8 mouse cellular contexts compared by ENCODE assay signal in genomic region chr2:132284492-132285139, GRCm38 (mm10). TPM values are rescaled to one million over a fixed set of nuclear protein-coding genes. Genes with fewer than 3 reads are reported as not detected.
DNase-seq lines count a peak whose midpoint lies in the region; ATAC-seq and TF ChIP-seq lines count a peak whose summit lies in the region.

No protein-coding gene starts in this region.

- peaks cover 40% of the 10 kb centered on the region for H3K4me1 ChIP-seq in forebrain, embryonic 10.5 days
- peaks cover 21% of the 10 kb centered on the region for H3K4me1 ChIP-seq in forebrain, embryonic 14.5 days (ENCODE audit: control insufficient read depth, insufficient read depth, low read length)
- peaks cover 40% of the 10 kb centered on the region for H3K4me1 ChIP-seq in embryonic facial prominence, embryonic 10.5 days
- peaks cover 30% of the 10 kb centered on the region for H3K4me1 ChIP-seq in limb, embryonic 10.5 days
- peaks cover 16% of the 10 kb centered on the region; the same call in 1 of the 2 replicates for H3K4me1 ChIP-seq in small intestine, adult 2 months (ENCODE audit: control insufficient read depth, insufficient read depth, insufficient read length, low read length)

- H3K4me2 ChIP-seq in forebrain, embryonic 14.5 days (ENCODE audit: low read length), result no peak overlapping the region

- H3K4me3 ChIP-seq in forebrain, embryonic 10.5 days, result no peak overlapping the region
- no peak overlapping the region for H3K4me3 ChIP-seq in forebrain, embryonic 14.5 days (ENCODE audit: low read depth, low read length)
- H3K4me3 ChIP-seq in embryonic facial prominence, embryonic 10.5 days, result no peak overlapping the region
- no peak overlapping the region for H3K4me3 ChIP-seq in limb, embryonic 10.5 days
- H3K4me3 ChIP-seq in small intestine, adult 2 months (ENCODE audit: low read depth, low read length), result no peak overlapping the region

- intact Hi-C loops in heart, postnatal 25 days (cut with DNase I), result no loop called here

- peaks cover 36% of the 10 kb centered on the region for H3K36me3 ChIP-seq in forebrain, embryonic 10.5 days (replicated peaks)
- H3K36me3 ChIP-seq in forebrain, embryonic 14.5 days (ENCODE audit: control insufficient read depth, insufficient read depth, low read length), result no peaks in the 10 kb centered on the region
- H3K36me3 ChIP-seq in embryonic facial prominence, embryonic 10.5 days (replicated peaks), result peaks cover 17% of the 10 kb centered on the region
- peaks cover 11% of the 10 kb centered on the region; the same call in 1 of the 2 replicates for H3K36me3 ChIP-seq in limb, embryonic 10.5 days
- H3K36me3 ChIP-seq in small intestine, adult 2 months (ENCODE audit: control insufficient read depth, insufficient read depth, low read length), result peaks cover 1% of the 10 kb centered on the region; the same call in 1 of the 2 replicates

- no peak for TF ChIP-seq POLR2A in small intestine, adult 2 months (IDR thresholded peaks at IDR 0.05; ENCODE audit: low read depth, low read length)

- H3K9ac ChIP-seq in forebrain, embryonic 14.5 days (ENCODE audit: low read length), result no peak overlapping the region

- H3K9me3 ChIP-seq in forebrain, embryonic 10.5 days, result no peaks in the 10 kb centered on the region; the same call in 1 of the 2 replicates
- H3K9me3 ChIP-seq in forebrain, embryonic 14.5 days (replicated peaks; ENCODE audit: control insufficient read depth, low read length), result no peaks in the 10 kb centered on the region
- no peaks in the 10 kb centered on the region for H3K9me3 ChIP-seq in embryonic facial prominence, embryonic 10.5 days
- no peaks in the 10 kb centered on the region for H3K9me3 ChIP-seq in limb, embryonic 10.5 days (replicated peaks)

- no peak for ATAC-seq in forebrain, embryonic 14.5 days

- H3K27me3 ChIP-seq in forebrain, embryonic 10.5 days (ENCODE audit: poor library complexity, severe bottlenecking), result no peaks in the 10 kb centered on the region
- H3K27me3 ChIP-seq in forebrain, embryonic 14.5 days (replicated peaks; ENCODE audit: control insufficient read depth, insufficient read depth, low read length), result no peaks in the 10 kb centered on the region
- H3K27me3 ChIP-seq in embryonic facial prominence, embryonic 10.5 days (replicated peaks; ENCODE audit: low read depth, poor library complexity, severe bottlenecking), result no peaks in the 10 kb centered on the region
- H3K27me3 ChIP-seq in limb, embryonic 10.5 days (ENCODE audit: low read depth, poor library complexity, severe bottlenecking), result no peaks in the 10 kb centered on the region
- H3K27me3 ChIP-seq in small intestine, adult 2 months (ENCODE audit: control insufficient read depth, insufficient read depth, low read length), result no peaks in the 10 kb centered on the region

- no peak for TF ChIP-seq CTCF in small intestine, adult 2 months (IDR thresholded peaks at IDR 0.05; ENCODE audit: extremely low read depth, insufficient read length, insufficient replicate concordance, low read depth, low read length)

- WGBS in forebrain, embryonic 10.5 days, result 87% methylated on average over 12 of the region's 12 CpGs
- 87% methylated on average over 12 of the region's 12 CpGs for whole genome bisulfite sequencing in forebrain, embryonic 14.5 days
- WGBS in embryonic facial prominence, embryonic 10.5 days, result 84% methylated on average over 12 of the region's 12 CpGs
- 81% methylated on average over 12 of the region's 12 CpGs for WGBS in limb, embryonic 10.5 days
- 69% methylated on average over 12 of the region's 12 CpGs for whole genome bisulfite sequencing in small intestine, adult 2 months

- peak overlapping the region; percentile 75 for H3K27ac ChIP-seq in forebrain, embryonic 10.5 days
- no peak overlapping the region; the same call in 1 of the 2 replicates for H3K27ac ChIP-seq in forebrain, embryonic 14.5 days (ENCODE audit: low read depth, low read length)
- peak overlapping the region; percentile 59 for H3K27ac ChIP-seq in embryonic facial prominence, embryonic 10.5 days (replicated peaks)
- H3K27ac ChIP-seq in limb, embryonic 10.5 days, result peak overlapping the region; percentile 32; the same call in 1 of the 2 replicates
- H3K27ac ChIP-seq in small intestine, adult 2 months (ENCODE audit: insufficient read depth, low read depth, low read length), result peak overlapping the region; percentile 30

- DNase-seq in forebrain, embryonic 10.5 days (ENCODE audit: extremely low spot score, low spot score), result no peak
- DNase-seq in forebrain, embryonic 14.5 days (ENCODE audit: low spot score), result no peak
- peak; percentile 40 for DNase-seq in embryonic facial prominence, embryonic 10.5 days (ENCODE audit: low spot score)
- DNase-seq in heart, postnatal 25 days (ENCODE audit: low spot score), result peak; percentile 71
- no peak for DNase-seq in limb, embryonic 10.5 days (ENCODE audit: low spot score)
- no peak for DNase-seq in thymus, adult 18-20 months
- DNase-seq in thymus, postnatal 0 days (ENCODE audit: low spot score), result no peak

RNA-seq across cellular contexts. Expression of gene Cds2, which starts 21.7 kb away (rescaled TPM):
- polyA plus RNA-seq in forebrain, embryonic 10.5 days (2016; fragmentation: Nextera tagmentation; extraction: Ambion mirVana), result 20.4 and 21.6 TPM in 2 replicates
- polyA plus RNA-seq in forebrain, embryonic 14.5 days (2014; fragmentation: Nextera tagmentation; extraction: Ambion mirVana), result 23.2 and 29.3 TPM in 2 replicates
- 20.0 and 23.2 TPM in 2 replicates for polyA plus RNA-seq in embryonic facial prominence, embryonic 10.5 days (2016; fragmentation: Nextera tagmentation; extraction: Ambion mirVana)
- total RNA-seq in heart, postnatal 25 days (2021), result 10 to 100 TPM; 78.3 to 96.3 TPM
- 25.8 and 26.7 TPM in 2 replicates for polyA plus RNA-seq in limb, embryonic 10.5 days (2016; fragmentation: Nextera tagmentation; extraction: Ambion mirVana)
- polyA plus RNA-seq in small intestine, adult 2 months (2012; rRNA removed), result 9.6 and 21.2 TPM in 2 replicates
- polyA plus RNA-seq in thymus, postnatal 0 days (2015; fragmentation: Nextera tagmentation; extraction: Ambion mirVana), result 24.4 and 24.5 TPM in 2 replicates

RNA-seq across cellular contexts. Expression of gene Pcna, which starts 31.5 kb away (rescaled TPM):
- 470 and 483 TPM in 2 replicates for polyA plus RNA-seq in forebrain, embryonic 10.5 days (2016; fragmentation: Nextera tagmentation; extraction: Ambion mirVana)
- 217 and 258 TPM in 2 replicates for polyA plus RNA-seq in forebrain, embryonic 14.5 days (2014; fragmentation: Nextera tagmentation; extraction: Ambion mirVana)
- polyA plus RNA-seq in embryonic facial prominence, embryonic 10.5 days (2016; fragmentation: Nextera tagmentation; extraction: Ambion mirVana), result 382 and 392 TPM in 2 replicates
- 10 to 100 TPM; 37.5 to 40.9 TPM for total RNA-seq in heart, postnatal 25 days (2021)
- polyA plus RNA-seq in limb, embryonic 10.5 days (2016; fragmentation: Nextera tagmentation; extraction: Ambion mirVana), result 401 and 431 TPM in 2 replicates
- polyA plus RNA-seq in small intestine, adult 2 months (2012; rRNA removed), result 32.6 and 54.9 TPM in 2 replicates
- polyA plus RNA-seq in thymus, postnatal 0 days (2015; fragmentation: Nextera tagmentation; extraction: Ambion mirVana), result 472 and 480 TPM in 2 replicates

RNA-seq across cellular contexts. Expression of gene Tmem230, which starts 37.0 kb away (rescaled TPM):
- 35.2 and 36.1 TPM in 2 replicates for polyA plus RNA-seq in forebrain, embryonic 10.5 days (2016; fragmentation: Nextera tagmentation; extraction: Ambion mirVana)
- 51.3 and 53.6 TPM in 2 replicates for polyA plus RNA-seq in forebrain, embryonic 14.5 days (2014; fragmentation: Nextera tagmentation; extraction: Ambion mirVana)
- polyA plus RNA-seq in embryonic facial prominence, embryonic 10.5 days (2016; fragmentation: Nextera tagmentation; extraction: Ambion mirVana), result 38.6 and 43.8 TPM in 2 replicates
- 10 to 100 TPM; 22.6 to 23.9 TPM for total RNA-seq in heart, postnatal 25 days (2021)
- polyA plus RNA-seq in limb, embryonic 10.5 days (2016; fragmentation: Nextera tagmentation; extraction: Ambion mirVana), result 38.7 and 45.0 TPM in 2 replicates
- polyA plus RNA-seq in small intestine, adult 2 months (2012; rRNA removed), result 112 and 227 TPM in 2 replicates
- 41.2 and 45.0 TPM in 2 replicates for polyA plus RNA-seq in thymus, postnatal 0 days (2015; fragmentation: Nextera tagmentation; extraction: Ambion mirVana)

Comparison
In these comparisons a context has a peak if more than half of its experiments do, and no peak if none do; other contexts are left out.
1. DNase-seq: peak in embryonic facial prominence, embryonic 10.5 days (single experiment) and heart, postnatal 25 days (single experiment); none in forebrain, embryonic 10.5 days (single experiment), forebrain, embryonic 14.5 days (single experiment), limb, embryonic 10.5 days (single experiment), thymus, adult 18-20 months (0 of 2) and thymus, postnatal 0 days (single experiment).